Mouse (Mus musculus) c-Kit-positive CD71-positive TER-119-positive erythroid progenitor cells, embryonic 14.5 days (primary cell): ENCODE data around the gene Odf2.
A peak's percentile ranks its signal among the peaks of the same experiment; 100 is the strongest.

ENCODE experiments used
- DNase-seq: peaks from one replicate; pipeline ENCODE4 v3.0.0-alpha.2; 2013; ENCODE audit warnings: low spot score

The Odf2 gene

DNA sequence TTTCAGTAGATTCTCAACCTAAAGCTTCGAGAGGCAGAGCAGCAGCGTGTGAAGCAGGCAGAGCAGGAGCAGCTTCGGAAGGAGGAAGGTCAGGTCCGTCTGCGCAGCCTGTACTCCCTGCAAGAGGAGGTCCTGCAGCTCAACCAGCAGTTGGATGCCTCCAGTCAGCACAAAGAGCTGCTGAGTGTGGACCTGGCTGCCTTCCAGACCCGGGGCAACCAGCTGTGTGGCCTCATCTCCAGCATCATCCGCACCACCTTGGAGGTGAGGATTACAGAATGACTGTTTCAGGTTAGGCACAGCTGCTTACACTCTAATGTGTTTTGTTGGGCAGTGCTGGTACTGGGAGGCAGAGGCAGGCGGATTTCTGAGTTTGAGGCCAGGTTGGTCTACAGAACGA, 51.1 kb downstream of the Odf2 start:
- no peak for DNase-seq

- DNase-seq = no peak
These were observed 51.8 kb downstream of the Odf2 start for GRCm38 (mm10) chr2:29940826-29941225.

DNA sequence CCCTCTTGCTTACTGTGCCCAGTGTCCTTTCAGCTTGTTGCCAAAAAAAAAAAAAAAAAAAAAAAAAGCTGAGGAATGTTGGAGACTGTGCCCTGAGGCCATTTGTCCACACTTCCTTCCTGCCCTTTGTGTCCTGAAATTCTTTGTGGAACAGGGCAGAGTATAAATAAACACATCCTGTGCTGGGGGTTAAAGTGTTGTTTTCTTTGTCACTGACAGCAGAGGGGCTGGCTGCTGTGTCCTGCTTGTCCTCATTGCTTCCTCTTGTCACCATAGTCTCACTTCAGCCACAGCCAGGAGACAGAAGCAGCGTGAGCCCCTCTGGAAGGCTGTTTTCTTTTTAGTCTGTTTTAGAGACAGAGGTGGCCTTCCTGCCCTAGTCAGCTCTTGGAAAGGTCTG, 55.7 kb downstream of the Odf2 start:
- DNase-seq = no peak

- no peak for DNase-seq
These were observed 59.9 kb downstream of the Odf2 start for GRCm38 (mm10) chr2:29948896-29949295.

DNA sequence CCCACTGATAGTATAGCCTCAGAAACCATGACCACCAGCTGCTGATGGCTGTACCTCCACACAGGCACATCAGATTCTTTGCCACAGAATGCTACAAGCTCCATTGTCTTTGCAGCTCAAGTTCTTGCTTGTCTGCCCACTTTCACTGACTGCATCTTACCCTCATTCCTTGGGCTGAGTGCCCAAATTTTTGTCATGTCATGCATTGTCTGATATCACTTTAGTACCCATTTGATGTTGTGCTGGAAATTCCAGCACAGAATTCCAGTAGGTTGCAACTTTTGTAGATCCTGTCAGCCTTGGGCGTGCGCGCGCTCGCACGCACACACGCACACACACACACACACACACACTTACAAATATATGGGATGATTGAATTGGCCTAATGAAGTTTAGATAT, 72.2 kb downstream of the Odf2 start:
- no peak for DNase-seq

GRCm38 (mm10) chr2:29964354-29965249, 75.6 kb downstream of the Odf2 start:
- DNase-seq = no peak

DNA sequence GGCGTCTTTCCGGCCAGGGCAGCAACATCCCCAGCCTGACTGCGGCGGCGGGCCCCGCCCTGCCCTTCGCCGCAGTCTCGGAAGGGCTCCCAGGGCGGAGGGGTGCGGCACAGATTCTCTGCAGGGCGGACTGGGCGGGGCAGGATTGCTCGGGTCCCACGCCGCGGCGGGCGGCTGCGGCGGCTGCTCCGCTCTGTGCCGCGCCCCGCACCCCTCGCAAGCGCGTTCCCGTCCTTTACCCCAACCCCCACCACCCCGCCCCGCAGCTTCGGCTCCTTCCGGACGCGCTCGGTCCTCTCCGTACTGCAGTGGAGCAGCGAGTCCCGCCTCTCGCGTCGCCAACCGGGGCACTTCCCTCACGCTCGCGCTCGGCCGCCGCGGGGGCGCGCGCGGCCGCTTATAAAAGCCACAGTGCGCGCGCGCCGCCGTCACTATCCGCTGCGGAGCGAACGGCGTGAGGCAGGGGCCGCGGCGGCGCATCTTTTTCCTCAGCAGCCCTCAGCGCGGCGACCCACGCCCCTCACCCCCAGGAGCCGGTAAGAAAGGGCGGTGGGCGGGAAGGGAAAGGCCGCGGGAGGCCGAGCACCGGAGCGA, 76.3 kb downstream of the Odf2 start, which contains the start of gene Sptan1:
TSS of gene Sptan1 (plus strand) at position 311 of the 594 bp plus-strand sequence.
- DNase-seq = peak; percentile 57

DNA sequence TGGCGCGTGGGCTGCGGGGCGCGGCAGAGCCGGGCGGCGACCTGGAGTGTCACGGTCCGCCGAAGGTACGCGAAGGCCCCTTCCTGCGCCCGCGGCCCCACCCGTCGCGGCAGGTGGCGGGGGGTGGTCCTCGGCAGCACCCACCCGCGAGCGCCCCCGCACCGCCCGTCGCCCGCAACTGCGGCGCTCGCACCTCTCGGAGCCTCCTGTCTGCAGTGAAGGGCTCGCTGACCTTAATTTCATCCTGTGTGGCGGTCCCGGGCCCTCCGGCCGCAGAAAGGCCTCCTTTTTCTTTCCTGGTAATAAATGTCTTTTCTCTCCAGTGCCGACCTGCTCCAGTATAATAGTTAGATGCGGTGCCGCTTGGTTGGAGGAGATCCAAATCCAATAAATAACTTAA, 76.9 kb downstream of the Odf2 start:
- DNase-seq = no peak

- DNase-seq = no peak
These were observed 77.8 kb downstream of the Odf2 start for GRCm38 (mm10) chr2:29966826-29967225.

DNA sequence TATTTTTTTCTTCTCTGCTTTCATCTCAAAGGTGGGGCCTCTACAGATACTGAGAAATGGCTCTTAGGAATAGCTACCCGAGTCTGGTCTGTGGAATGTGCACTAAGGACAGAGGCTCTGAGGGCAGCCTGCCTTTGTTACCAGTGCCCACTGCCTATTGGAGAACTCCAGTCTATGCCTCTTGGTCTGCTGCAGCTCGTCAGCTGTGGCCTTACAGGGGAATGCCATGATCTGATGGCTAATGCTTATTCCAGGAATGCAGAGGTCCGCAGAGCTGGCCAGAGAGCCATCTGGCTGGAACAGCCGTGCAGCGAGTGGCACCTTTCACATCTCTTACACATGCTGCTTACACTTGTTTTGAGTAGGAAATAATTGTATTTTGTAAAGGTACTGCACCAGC, 78.7 kb downstream of the Odf2 start:
- no peak for DNase-seq

- DNase-seq = no peak
These were observed 79.6 kb downstream of the Odf2 start for GRCm38 (mm10) chr2:29968638-29969037.

DNA sequence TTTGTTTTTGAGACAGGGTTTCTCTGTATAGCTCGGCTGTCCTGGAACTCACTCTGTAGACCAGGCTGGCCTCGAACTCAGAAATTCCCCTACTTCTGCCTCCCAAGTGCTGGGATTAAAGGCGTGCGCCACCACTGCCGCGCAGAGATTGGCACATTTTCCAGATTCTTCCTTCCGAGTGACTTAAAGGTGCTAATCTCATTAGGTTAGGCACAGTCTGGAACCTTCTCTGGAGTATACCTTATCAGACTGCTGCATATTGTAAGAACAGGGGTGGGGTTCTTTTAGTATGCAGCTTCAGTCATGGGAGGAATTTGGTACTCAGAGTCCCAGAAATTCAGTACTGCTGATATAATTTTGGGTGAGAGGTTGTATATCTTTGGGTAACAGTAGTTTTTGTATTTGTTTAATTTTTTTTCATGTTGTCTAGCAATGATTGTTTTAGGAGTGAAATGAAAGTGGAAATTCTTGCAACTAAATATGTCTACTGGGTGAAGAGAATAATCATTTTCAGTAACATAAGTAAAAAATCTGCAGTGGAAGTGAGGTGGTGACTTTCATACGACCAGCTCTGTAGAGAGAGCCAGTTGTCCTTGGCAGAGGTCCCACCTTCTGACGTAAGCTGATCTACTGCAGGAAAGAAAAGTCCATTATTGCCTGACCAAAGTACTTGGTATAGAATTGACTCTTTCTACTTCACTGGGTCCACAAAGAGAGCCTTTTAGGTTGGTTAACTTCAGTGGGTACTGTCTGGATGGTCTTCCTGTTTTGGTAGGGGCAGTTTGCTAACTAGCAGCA, 83.0 kb downstream of the Odf2 start:
- peak; percentile 60 for DNase-seq

DNA sequence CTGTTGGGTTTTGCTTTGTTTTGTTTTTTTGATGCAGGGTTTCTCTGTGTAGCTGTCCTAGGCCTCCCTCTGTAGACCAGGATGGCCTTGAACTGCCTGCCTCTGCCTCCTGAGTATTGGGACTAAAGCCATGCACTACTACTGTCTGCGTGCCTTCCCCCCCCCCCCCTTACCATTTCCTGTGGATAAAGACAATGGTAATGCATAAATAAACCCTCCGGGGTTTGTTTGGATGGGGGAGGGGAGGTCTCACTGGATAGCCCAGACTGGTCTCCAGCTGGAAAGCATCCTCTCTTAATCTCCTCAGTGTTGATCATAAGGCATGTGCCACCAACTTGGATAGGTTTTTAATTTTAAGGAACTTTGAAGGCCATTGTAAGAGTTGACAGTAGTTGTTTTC, 84.5 kb downstream of the Odf2 start:
- DNase-seq = no peak

DNA sequence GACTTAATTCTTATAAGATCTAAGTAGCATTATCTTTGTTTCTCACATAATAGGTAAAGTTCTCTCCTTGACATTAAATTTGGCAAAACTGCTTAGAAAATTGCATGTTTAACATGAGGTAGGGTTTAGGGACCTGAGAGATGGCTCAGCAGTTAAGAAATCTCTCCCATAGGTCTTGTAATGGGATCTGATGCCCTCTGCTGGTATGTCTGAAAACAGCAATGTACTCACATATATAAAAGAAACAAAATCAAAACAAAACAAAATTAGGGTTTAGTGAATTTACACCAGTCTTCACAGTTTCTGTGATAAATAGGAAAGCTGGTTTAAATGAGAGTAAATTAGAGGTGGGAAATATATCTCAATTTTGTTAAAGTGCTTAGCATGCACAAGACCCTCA, 88.3 kb downstream of the Odf2 start:
- DNase-seq = peak; percentile 44

GRCm38 (mm10) chr2:29980661-29981060, 91.6 kb downstream of the Odf2 start:
- no peak for DNase-seq
